Mouse (Mus musculus): Measurements from ENCODE around the gene Klhl33.

DNA sequence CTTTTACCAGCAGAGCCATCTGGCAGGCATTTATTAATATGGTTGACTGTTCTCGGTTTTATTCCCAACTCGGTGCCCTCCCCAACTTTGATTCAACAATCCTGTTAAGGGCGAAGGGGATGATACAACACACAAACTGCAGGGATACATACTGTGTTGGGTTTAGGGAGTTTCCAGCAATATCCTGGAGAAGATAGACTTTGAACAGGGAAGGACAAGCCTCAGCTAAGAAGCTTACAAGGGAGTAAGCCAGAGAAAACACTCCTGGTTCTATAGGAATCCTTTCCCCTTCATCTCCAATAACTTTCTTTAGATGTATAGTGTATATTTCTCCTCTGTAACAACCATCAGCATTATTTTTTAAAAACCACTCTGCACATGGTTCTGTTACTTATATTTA lies 22.1 kb downstream of the Klhl33 start:
- TF ChIP-seq GATA1 (IDR thresholded peaks at IDR 0.05; ENCODE audit: low read length) (no peak), TAL1 (IDR thresholded peaks at IDR 0.05; ENCODE audit: low read length) (no peak)

All from erythroblast, embryonic 14.5 days (primary cell).